Mouse (Mus musculus) ES-CJ7 (cell line): ENCODE data around the gene Pakap.

Source experiments
- DNase-seq: peaks from one replicate; pipeline ENCODE4 v3.0.0; 2011; ENCODE audit warnings: low read depth, low spot score

The Pakap gene

DNA sequence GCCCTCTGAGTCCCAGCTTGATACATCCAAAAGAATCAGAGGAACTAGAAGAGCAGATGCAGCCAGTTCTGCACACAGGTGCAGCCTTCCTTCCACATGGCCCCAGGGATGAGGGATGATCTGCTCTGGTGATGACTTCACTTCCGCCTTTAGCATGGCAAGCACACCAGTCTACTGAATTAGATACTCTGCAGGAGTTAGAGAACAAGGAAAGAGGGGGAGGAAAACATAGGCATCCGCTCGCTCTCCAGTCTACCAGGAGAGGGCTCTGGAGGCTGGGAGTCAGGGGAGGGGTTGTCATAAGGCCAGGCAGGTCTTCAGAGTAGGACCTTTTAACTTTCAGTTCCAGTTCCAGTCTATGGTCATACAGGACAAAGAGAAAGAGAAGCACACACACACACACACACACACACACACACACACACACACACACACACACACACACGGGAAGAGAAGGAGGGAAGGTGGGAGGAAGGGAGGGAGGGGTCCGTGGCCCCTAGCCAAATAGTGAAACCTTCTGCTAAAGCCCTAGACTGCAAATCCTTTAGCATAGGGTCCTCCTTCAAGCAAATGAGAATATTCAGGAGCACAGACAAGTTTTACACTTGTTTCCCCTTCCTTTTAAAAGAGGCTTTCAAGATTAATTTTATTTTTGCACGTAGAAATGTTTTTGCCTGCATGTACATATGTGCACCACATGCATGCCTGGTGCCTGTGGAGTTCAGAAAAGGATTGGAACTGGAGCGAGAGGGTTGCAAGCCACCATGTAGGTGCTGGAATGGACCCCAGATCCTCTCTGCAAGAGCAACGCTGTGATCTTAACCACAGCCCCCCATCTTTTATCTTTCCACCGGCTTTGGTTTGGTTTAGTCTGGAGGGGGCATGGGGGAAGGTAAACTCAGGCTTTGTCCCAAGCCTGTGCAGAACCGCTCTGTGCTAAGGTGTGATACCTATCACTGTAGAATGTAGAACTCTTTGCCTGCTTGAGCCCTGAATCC is 346.5 kb downstream of the Pakap start:
- DNase-seq = peak; percentile 57

DNA sequence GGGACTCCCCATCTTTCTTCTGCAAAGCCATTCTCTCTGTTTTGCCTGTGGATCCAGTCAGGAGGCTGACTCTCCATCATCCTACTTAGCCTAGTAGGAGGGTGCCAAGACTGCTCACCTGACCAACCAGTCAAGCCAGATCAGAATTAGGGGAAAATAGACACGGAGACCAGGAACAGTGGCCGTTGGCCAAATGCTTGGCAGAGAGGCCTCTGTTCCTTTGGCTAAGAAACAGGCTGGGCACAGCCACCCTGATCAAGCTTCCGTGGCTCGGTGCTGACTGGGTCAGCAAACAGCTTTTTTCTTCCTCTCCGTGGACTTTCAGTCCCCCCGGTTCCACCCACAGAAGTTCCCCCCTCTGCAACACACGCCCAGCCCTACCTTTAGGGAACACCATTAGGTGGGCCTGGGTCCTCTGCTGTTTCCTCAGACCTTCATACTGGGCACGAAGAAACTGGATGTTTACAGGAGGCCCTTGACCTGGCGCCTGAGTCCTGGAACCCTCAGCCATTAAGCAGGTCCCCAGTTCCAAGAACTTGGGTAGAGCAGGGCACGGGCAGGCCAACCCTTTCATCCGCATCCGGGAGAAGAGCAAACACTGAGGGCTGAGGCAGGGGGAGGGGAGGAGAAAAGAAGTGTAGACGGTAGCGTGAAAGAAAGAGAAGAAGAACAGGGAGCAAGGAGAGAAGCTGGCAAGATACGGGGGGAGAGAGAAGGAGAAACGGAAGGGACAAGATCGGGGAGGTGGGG is 347.4 kb downstream of the Pakap start:
- DNase-seq = no peak

DNA sequence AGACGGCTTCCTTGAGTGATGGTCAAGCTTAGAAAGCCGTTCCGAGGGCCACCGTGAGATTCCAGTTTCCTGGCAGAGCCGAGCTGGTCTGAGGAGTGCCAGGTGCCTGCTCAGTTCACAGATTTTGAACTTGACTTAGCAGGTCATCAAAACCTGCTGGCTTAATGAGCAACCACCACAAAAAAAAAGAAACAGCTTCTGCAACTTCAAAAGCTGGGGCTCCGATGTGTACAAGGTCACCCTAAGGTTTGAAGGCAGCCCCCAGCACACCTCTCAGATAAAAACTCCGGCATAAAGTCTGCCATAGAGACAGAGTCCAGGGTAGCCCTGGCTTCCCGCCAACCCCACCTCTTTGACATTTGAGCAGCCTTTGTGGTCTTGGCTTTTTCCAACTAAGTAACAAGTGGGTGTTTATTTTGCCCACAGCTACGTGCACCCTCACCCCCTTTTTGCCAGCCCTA is 348.3 kb downstream of the Pakap start, which contains the start of gene D630039A03Rik:
Gene D630039A03Rik (minus strand): TSS at position 97 of the 461 bp plus-strand sequence.
- no peak for DNase-seq

DNA sequence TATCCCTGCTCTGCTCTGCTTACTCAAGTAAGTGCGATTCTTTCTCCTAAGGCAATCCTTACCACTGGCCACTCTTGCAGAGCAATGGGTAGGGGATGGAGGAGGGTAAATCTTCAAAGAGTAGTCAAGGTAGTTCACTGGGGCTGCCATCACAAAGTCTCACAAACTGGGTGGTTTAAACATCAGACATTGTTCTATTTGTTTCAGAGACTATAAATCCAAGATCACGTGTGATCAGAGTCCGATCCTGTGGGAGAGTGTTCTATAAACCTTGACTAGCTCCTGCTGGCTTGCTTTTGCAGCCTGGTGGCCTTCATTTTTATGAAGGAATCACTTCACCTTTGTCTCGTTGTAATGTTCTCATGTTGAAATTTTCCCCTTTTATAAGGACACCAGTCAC is 348.7 kb downstream of the Pakap start:
- no peak for DNase-seq

DNA sequence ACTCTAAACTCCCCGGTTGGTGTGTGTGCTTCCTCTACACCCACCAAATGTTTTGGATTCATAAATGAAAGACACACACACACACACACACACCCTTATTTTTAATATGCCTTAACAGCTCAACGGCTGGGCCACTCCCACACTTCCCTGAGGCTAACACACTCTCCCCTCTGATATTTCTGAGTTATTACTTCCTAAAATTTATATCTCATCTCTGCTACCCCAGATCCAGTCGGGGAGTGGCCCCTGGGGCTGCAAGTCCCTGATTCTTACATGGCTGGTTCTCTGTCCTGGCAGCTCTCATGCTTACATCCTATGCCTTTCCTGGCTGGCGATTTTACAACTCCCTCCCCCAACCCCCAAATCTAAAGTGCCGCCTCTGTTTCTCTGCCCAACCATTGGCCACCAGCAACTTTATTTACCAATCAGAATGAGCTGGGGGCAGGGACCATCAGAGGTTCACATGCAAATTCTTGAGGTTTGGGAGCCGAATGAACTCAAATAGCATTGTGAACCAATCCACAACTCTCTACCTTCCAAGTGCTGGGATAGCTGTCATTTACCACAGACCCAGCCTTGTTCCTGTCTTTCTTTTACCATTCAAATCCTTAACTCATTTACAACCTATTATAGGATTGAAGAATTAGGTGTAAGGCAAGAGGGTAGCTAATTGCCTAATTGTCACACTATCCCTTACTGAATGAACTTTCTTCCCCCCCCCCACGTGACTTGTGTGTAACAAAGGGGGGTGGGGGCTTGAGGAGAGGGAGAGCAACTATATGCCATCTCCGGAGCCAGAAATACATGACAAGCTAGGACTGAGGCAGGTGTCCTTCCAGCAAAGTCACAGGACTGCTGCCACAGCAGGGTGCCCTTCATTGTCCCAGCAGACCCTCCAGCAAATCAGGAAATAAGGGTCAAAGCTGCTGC is 351.8 kb downstream of the Pakap start:
- DNase-seq = peak; percentile 98

DNA sequence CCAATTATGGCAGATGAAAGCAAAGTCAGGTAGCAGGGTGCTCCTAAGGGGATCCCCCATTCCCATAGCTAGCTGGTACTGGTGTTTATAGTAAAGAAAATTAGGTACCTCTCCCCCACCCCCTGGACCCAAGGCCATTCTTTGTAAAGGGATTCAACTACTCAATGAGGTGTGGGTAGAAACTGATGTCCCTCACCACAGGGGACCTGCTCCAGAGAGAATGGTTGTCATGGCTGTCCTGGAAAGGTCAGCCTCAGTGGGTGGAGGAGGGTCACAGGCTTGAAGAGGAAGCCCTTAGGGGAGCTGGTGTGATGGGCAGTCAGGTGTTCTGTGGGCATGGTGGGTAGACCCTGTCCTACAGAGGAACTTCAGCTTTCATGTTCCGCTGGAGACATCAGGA is 352.5 kb downstream of the Pakap start:
- peak; percentile 97 for DNase-seq

DNA sequence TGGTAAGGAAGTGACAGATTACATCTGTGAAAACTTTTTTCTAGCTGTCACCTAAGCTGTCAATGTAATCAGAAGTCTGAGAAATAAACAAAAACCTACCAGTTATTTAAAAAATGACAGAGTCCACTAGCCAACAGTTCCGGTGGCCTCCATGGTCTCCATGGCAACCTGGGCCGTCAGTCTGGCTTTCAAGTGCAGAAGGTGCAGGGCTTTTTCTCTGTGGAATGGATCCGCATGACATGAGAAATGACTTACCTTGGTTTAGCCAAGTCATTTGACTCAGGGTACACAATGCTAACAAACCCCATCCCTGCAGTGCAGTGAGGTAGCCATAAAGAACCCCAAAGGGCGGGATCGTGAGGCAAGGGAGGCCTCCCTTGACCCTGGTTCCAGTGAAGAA is 354.2 kb downstream of the Pakap start:
- DNase-seq = no peak

DNA sequence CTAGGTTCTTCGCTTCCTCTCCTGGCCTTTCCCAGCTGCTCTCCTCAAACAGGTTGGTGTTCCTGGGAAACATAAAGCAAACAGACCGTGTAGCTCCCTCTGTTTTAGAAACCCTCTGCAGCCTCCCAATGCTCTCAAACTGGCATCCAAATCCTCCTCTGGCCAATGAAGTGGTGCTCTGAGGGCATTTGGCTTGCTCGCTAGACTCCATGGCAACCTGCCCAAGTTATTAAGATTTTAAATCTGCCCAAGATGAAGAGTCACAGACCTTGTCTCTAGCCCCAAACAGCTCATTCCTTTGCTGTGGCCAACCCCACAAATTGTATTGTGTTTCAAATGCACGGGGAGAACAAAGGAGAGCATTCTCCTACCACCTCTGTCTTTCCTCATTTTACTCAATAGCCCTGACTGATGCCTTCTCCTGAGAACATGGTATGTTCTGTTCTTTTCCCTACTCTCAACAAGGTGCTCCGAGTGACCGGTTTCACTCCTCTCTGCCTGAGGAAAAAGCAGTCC is 356.6 kb downstream of the Pakap start:
- DNase-seq = peak; percentile 38

DNA sequence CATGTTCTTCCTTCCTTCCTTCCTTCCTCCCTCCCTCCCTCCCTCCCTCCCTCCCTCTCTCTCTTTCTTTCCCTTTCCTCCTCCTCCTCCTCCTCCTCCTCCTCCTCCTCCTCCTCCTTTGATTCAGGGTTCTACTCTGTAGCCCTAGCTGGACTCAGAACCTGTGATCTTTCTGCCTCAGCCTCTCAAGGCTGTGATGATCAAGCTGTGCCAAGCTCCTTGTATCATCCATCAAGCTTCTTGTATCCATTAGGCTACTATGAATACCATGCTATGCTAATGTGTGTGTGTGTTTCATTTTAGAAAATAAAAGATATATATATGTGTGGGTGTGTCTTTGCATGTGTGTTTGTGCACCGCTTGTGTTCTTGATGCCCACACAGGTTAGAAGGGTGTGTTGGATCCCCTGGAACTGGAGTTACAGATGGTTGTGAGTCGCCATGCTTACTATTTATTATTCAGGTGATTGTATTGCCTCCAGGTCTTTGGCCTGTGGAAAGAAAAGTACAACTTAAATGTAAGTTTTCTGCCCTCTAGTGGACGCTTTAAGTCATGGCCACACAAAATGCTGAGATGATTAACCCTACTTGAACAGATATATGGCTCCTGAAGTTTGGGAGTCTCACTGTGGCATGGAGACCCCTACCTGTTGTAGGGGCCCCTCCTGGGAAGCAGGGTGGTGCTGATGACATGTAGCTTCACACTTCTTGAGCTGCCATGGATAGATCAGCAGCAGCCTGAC is 359.7 kb downstream of the Pakap start:
- peak; percentile 83 for DNase-seq

DNA sequence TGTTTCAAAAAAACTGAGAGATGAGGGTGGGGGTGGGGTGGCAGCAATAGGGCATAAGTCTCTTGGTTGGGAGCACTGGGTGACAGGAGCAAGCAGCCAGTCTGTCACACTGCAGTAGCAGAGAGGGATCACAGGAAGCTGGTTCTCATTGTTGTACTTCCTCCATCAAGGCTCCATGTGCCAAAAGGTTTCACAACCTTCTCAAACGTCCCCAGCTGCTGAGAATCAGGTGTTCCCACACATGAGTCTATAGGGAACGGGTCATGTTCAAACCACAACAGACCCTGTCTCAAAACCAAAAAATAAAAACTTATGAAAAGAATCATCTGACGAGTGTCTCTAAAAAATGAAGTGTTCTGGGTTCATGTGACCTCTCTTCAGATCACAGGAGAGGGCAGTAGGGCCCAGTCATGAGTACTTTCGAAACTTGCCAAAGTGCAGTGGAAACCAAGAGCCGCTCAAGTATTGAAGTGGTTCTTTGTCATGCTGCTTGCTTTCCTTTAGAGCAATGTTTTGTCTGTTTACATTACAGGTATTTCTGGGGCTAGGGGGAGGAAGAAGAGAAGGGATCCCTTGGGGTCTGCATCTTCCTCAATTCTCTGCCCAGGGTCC is 362.7 kb downstream of the Pakap start:
- DNase-seq = no peak

DNA sequence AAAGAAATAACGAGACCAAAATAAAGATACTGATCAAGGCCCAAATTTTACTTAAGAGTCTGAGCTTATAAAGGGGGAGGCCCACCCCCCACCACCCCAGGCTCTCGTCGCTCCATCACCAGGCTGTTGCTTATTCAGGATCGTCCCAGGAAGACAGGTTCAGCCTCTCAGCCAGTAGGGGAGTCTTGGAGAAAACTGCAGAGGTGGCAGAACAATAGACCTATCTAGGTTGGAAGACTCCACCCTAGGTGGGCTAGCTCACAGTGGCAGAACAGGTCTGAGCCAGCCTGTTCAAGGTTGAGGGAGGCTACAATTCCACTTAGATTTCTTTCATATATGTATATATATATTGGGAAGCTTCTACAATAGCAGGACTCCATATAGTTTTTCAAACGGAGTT is 366.2 kb downstream of the Pakap start:
- peak; percentile 77 for DNase-seq

DNA sequence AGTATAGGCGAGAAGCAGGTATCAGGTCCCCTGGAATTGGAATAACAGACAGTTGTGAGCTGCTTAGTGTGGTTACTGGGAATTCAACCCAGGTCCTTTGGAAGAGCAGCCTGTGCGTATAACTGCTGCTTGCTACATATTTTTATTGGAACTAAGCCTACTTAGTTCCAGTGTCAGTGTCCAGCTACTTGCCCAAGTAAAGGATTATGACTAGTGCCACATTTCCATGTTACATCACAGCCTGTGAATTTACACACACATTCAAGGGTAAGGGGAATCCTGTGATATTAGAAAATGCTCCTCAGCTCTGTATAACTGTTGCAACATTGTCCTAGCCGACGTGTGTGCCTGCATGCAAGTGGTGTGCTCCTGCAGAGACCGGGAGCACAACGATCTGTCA is 369.3 kb downstream of the Pakap start:
- no peak for DNase-seq

DNA sequence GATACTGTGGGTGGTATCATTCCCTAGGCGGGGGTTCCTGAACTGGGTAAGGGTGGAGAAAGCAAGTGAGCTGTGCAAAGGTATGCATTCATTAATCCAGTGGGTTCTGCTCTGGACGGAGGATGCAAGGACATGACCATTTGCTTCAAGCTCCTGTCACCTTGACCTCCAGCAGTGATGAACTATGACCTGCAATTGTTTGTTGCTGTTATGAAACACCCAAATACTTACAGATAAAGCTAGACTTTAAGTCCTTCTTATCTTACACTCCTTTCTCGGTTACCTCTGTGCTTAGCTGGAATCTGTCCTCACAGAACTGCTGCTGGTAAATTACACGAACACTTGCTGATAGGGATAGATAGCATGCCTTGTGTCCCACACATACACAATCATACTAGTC is 372.7 kb downstream of the Pakap start:
- DNase-seq = no peak

DNA sequence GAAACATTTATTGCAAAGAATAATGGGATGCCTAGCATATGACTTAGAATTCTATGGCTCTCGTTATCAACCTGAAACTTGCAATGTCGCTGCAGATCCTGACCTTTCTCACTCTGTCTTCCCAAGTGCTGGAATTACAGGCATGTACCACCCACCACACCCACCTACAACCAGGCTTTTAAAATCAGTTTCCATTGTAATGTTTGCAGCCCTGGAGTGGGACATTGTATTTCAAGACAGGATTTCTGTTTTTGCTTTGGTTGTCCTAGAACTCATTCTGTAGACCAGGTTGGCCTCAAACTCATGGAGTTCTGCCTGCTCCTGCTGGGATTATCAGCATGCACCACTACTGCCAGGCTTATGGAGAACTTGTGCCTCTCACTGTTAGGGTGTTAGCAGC is 374.9 kb downstream of the Pakap start:
- no peak for DNase-seq
